Mouse (Mus musculus) liver, adult 2 months (tissue): ENCODE results near the gene Eif2ak4.

ENCODE experiments used
- CTCF ChIP-seq: fragments of 200-500 bp; IDR thresholded peaks from 2 replicates; pipeline ENCODE4 v1.5.1; 2011; ENCODE audit warnings: low read depth, low read length, control low read depth
- POLR2A ChIP-seq: fragments of 200-500 bp; IDR thresholded peaks from 2 replicates; pipeline ENCODE4 v1.6.1; 2011; ENCODE audit warnings: low read length, control low read depth; ENCODE audit not compliant: insufficient read depth; ENCODE audit errors: extremely low read depth

- TF ChIP-seq CTCF (no peak), POLR2A (no peak)
Observed at GRCm38 (mm10) chr2:118457463-118458261, 69.2 kb downstream of the Eif2ak4 start.
